Mouse (Mus musculus) neural tube, embryonic 11.5 days (tissue): ENCODE results near the gene Olfr330. TPM values are rescaled to one million over a fixed set of nuclear protein-coding genes. Genes with fewer than 3 reads are reported as not detected.
"Not testable (repeated sequence)": the region's sequence is repeated elsewhere in the genome, so short reads cannot be mapped to it uniquely, and the experiment has no call there.

ENCODE experiments used
- ATAC-seq: fragments of 200-750 bp; cut with Nextera tagmentation; 2 replicates; pipeline ENCODE4 v1.8.0; 2017; ENCODE audit warnings: moderate number of reproducible peaks, mild to moderate bottlenecking, moderate TSS enrichment, moderate library complexity; ENCODE audit not compliant: insufficient read depth, low FRiP score, low TSS enrichment
- DNase-seq: peaks from one replicate; pipeline ENCODE4 v3.0.0-alpha.2; 2015; ENCODE audit warnings: low spot score
- H3K27ac ChIP-seq: fragments of 300-500 bp; sonication (generic); 2 replicates; pipeline ENCODE4 v1.5.1; 2014; ENCODE audit warnings: low read depth, mild to moderate bottlenecking, low read length
- H3K27me3 ChIP-seq: fragments of 300-500 bp; sonication (generic); 2 replicates; pipeline ENCODE4 v1.6.1; 2014; ENCODE audit warnings: mild to moderate bottlenecking, low read length, mixed read lengths; ENCODE audit not compliant: control insufficient read depth, insufficient read depth
- H3K36me3 ChIP-seq: fragments of 300-500 bp; sonication (generic); 2 replicates; pipeline ENCODE4 v1.6.1; 2014; ENCODE audit warnings: mild to moderate bottlenecking, low read length, moderate library complexity, mixed read lengths; ENCODE audit not compliant: control insufficient read depth, insufficient read depth
- H3K4me1 ChIP-seq: fragments of 300-500 bp; sonication (generic); 2 replicates; pipeline ENCODE4 v1.6.1; 2014; ENCODE audit warnings: low read length, mixed read lengths; ENCODE audit not compliant: control insufficient read depth, insufficient read depth
- H3K4me2 ChIP-seq: fragments of 300-500 bp; sonication (generic); 2 replicates; pipeline ENCODE4 v1.6.1; 2014; ENCODE audit warnings: low read depth, mild to moderate bottlenecking, moderate library complexity
- H3K4me3 ChIP-seq: fragments of 300-500 bp; sonication (generic); 2 replicates; pipeline ENCODE4 v1.5.1; 2014; ENCODE audit warnings: low read depth, low read length
- H3K9ac ChIP-seq: fragments of 300-500 bp; sonication (generic); 2 replicates; pipeline ENCODE4 v1.6.1; 2014; ENCODE audit warnings: mild to moderate bottlenecking, low read length
- H3K9me3 ChIP-seq: fragments of 300-500 bp; sonication (generic); 2 replicates; pipeline ENCODE4 v1.6.1; 2016; ENCODE audit warnings: low read length; ENCODE audit not compliant: control insufficient read depth
- WGBS: fragments of 180-500 bp; shearing (Covaris S2); extraction: QIAGEN DNeasy Blood & Tissue Kit; methylation state at CpG from one replicate; pipeline ENCODE4 v1.1.7; 2014; 5-methylcytosine and 5-hydroxymethylcytosine counted together
- polyA plus RNA-seq: library from polyadenylated mRNA; unstranded; fragments of >200 nt; fragmentation: Nextera tagmentation; extraction: Ambion mirVana; gene quantifications from 2 replicates; pipeline ENCODE4 v1.2.1, GENCODE M21; 2014

The Olfr330 gene
- polyA plus RNA-seq: not detected in 2 replicates

DNA sequence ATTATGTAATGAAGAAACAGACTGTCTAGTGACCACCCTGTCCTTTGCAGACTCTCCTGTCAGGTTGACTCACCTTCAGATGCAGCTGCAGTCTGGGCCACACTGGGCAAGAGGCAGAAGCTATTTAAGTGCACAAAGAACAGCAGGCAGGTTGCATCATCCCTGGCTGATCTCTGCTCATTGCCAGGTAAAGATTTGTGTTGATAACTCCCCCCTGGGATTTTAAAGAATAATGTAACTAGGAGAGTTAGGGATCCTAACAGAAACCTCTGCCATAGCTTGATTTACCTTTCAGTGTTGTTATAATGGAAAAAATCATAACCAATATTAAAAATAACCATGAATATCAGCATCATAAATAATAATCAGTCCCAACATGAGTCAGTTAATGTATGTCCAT, at the start of gene Olfr330:
TSS of gene Olfr330 (minus strand) at position 101 of the 400 bp plus-strand sequence.
- H3K4me3 ChIP-seq, H3K9ac ChIP-seq, H3K36me3 ChIP-seq, H3K9me3 ChIP-seq, H3K4me1 ChIP-seq, H3K27me3 ChIP-seq, DNase-seq, H3K27ac ChIP-seq, H3K4me2 ChIP-seq, ATAC-seq: not testable (repeated sequence)

GRCm38 (mm10) chr11:58578636-58579035, 44.0 kb upstream of the Olfr330 start:
- Histone ChIP-seq H3K27me3 (no peaks in the 10 kb centered on the region), H3K4me3 (no peak overlapping the region), H3K4me1 (no peaks in the 10 kb centered on the region), H3K9ac (no peak overlapping the region), H3K36me3 (no peaks in the 10 kb centered on the region), H3K4me2 (no peak overlapping the region), H3K9me3 (no peaks in the 10 kb centered on the region), H3K27ac (no peak overlapping the region)
- DNase-seq (no peak), ATAC-seq (no peak)
- WGBS: 82% methylated on average over 8 of the region's 8 CpGs

DNA sequence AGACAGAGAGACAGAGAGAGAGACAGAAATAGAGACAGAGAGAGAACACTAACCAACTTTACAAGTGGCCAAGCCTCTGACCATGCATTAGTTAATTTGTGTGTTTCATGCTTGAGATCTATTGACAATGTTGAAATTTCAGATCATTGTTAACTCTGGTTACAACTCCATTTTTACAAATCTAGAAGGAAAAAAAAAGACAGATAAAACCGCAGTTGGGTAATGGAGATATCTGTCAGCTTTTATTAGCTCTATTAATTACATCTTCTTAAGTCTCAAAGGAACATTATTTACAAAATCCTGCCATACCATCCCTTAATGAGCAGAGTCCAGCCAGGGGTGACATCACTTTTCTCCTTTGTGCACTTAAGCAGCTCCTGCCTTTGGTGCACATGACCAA, 42.8 kb upstream of the Olfr330 start, which contains the start of gene Olfr325:
TSS of gene Olfr325 (plus strand) at position 301 of the 400 bp plus-strand sequence.
- Histone ChIP-seq H3K4me3 (no peak within 1 kb of the TSS), H3K4me1 (no peaks in the 10 kb centered on the region), H3K27ac (no peak within 1 kb of the TSS), H3K36me3 (no peaks in the 10 kb centered on the region), H3K9me3 (no peaks in the 10 kb centered on the region), H3K4me2 (no peak within 1 kb of the TSS), H3K9ac (no peak within 1 kb of the TSS), H3K27me3 (no peaks in the 10 kb centered on the region)
- ATAC-seq (no peak), DNase-seq (no peak)
- WGBS: 91% methylated on average over 1 of the region's 1 CpGs

GRCm38 (mm10) chr11:58570405-58570804, 35.8 kb upstream of the Olfr330 start, which contains the start of gene Olfr224:
TSS of gene Olfr224 (minus strand) at chr11:58570553.
- H3K4me1 ChIP-seq: no peaks in the 10 kb centered on the region
- no peaks in the 10 kb centered on the region for H3K36me3 ChIP-seq
- no peak within 1 kb of the TSS for H3K4me2 ChIP-seq
- ATAC-seq: no peak
- no peak within 1 kb of the TSS for H3K27ac ChIP-seq
- no peak within 1 kb of the TSS for H3K9ac ChIP-seq
- no peaks in the 10 kb centered on the region for H3K9me3 ChIP-seq
- H3K4me3 ChIP-seq: no peak within 1 kb of the TSS
- 77% methylated on average over 5 of the region's 5 CpGs for WGBS
- H3K27me3 ChIP-seq: no peaks in the 10 kb centered on the region
- no peak for DNase-seq

GRCm38 (mm10) chr11:58555536-58555935, 20.9 kb upstream of the Olfr330 start, which contains the start of gene Olfr328:
TSS of gene Olfr328 (minus strand) at chr11:58555636.
- Histone ChIP-seq H3K27me3 (no peaks in the 10 kb centered on the region), H3K27ac (no peak within 1 kb of the TSS), H3K4me1 (no peaks in the 10 kb centered on the region), H3K36me3 (no peaks in the 10 kb centered on the region), H3K9ac (no peak within 1 kb of the TSS), H3K4me2 (no peak within 1 kb of the TSS), H3K4me3 (no peak within 1 kb of the TSS), H3K9me3 (no peaks in the 10 kb centered on the region)
- 89% methylated on average over 1 of the region's 1 CpGs for WGBS
- no peak for DNase-seq
- no peak for ATAC-seq

- Histone ChIP-seq H3K27me3 (no peaks in the 10 kb centered on the region), H3K36me3 (no peaks in the 10 kb centered on the region), H3K4me3 (no peak within 1 kb of the TSS), H3K9ac (no peak within 1 kb of the TSS), H3K4me1 (no peaks in the 10 kb centered on the region), H3K4me2 (no peak within 1 kb of the TSS), H3K9me3 (no peaks in the 10 kb centered on the region), H3K27ac (no peak within 1 kb of the TSS)
- ATAC-seq: no peak
- 88% methylated on average over 5 of the region's 5 CpGs for WGBS
- DNase-seq: no peak
These were observed 11.7 kb upstream of the Olfr330 start, which contains the start of gene Olfr329-ps for GRCm38 (mm10) chr11:58546322-58546721. TSS of gene Olfr329-ps (minus strand) at chr11:58546422.

- H3K9ac ChIP-seq, H3K4me3 ChIP-seq, H3K4me1 ChIP-seq, H3K4me2 ChIP-seq, H3K27ac ChIP-seq, ATAC-seq, DNase-seq, H3K27me3 ChIP-seq, H3K36me3 ChIP-seq, H3K9me3 ChIP-seq: not testable (repeated sequence)
- 96% methylated on average over 7 of the region's 9 CpGs for whole genome bisulfite sequencing
These were observed 14.9 kb downstream of the Olfr330 start for GRCm38 (mm10) chr11:58519756-58520155.

- not testable (repeated sequence) for H3K27me3 ChIP-seq, H3K4me2 ChIP-seq, H3K4me1 ChIP-seq, H3K9ac ChIP-seq, H3K27ac ChIP-seq, H3K36me3 ChIP-seq, ATAC-seq, DNase-seq, H3K9me3 ChIP-seq, H3K4me3 ChIP-seq
- 92% methylated on average over 17 of the region's 18 CpGs for WGBS
These were observed 15.7 kb downstream of the Olfr330 start for GRCm38 (mm10) chr11:58518916-58519315.

- H3K9me3 ChIP-seq: not testable (repeated sequence)
- WGBS: 88% methylated on average over 19 of the region's 19 CpGs
These were observed 25.6 kb downstream of the Olfr330 start for GRCm38 (mm10) chr11:58509058-58509457.

More at GRCm38 (mm10) chr11:58509058-58509457, 25.6 kb downstream of the Olfr330 start:
- H3K9ac ChIP-seq, H3K4me2 ChIP-seq, H3K27me3 ChIP-seq, H3K27ac ChIP-seq, DNase-seq, ATAC-seq, H3K4me3 ChIP-seq, H3K36me3 ChIP-seq, H3K4me1 ChIP-seq: not testable (repeated sequence)
